Mouse (Mus musculus): Measurements from ENCODE around the gene Sbno1. TPM values are rescaled to one million over a fixed set of nuclear protein-coding genes. Genes with fewer than 3 reads are reported as not detected.

Sbno1 gene
- polyA plus RNA-seq, 1 experiment from 2014 or later, result 83.7 TPM

DNA sequence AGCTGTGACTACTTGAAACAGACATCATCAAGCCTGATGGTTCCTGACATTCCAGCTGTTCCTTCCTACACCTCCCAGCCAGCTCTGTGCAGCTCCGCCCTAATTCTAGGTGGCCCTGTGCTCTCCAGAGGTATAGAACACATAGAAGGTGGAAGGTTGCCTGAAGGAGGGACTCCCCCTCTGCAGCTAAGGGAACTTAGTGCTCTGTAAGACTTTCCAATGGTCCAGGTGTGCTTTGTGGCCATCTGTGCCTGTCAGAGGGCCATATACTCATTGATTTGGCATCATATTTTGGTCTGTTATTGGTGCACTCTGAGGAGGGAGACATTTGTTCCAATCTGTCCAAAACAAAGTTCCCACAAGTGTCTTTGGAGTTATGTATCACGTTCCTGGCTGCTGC is 7.2 kb upstream of the Sbno1 start:
- no peaks in the 10 kb centered on the region for H3K27me3 ChIP-seq (replicated peaks; ENCODE audit: control insufficient read depth, insufficient read depth, low read length)
- H3K9me3 ChIP-seq (ENCODE audit: control insufficient read depth, low read length), result no peaks in the 10 kb centered on the region
- H3K27ac ChIP-seq (ENCODE audit: low read length), result no peak overlapping the region
- no peak for ATAC-seq
- no peak overlapping the region for H3K9ac ChIP-seq (ENCODE audit: low read depth, low read length)
- WGBS, result 74% methylated on average over 2 of the region's 2 CpGs
- no peaks in the 10 kb centered on the region for H3K4me1 ChIP-seq (ENCODE audit: control insufficient read depth, insufficient read depth, low read length)
- H3K36me3 ChIP-seq (ENCODE audit: control insufficient read depth, insufficient read depth, low read length), result no peaks in the 10 kb centered on the region
- H3K4me2 ChIP-seq (ENCODE audit: low read depth, low read length), result no peak overlapping the region
- no peak overlapping the region for H3K4me3 ChIP-seq (ENCODE audit: low read length)

DNA sequence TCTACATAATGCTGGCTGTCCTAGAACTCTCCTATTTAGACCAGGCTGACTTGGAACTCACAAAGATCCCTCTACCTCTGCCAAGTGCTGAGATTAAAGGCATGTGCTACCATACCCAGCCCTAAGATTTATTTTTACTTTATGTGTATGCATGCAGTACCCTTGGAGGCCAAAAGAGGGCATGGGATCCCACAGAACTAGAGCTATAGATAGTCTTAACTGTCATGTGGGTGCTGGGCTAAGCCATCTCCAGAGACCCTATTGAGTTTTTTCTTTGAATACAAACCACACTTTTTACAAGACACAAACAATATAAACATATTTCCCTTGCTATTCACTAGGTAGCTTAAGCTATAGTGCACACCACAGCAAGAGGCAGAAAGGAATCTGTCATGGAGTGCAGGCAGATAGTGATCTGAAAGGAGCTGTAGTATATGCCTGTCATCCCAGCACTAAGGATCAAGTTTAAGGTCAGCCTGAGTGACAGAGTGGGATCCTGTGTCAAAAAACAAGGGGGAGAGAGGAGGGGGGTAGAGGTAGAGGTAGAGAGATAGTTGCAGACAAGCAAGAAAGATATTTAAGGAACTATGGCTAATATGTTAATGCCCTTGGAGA is 6.7 kb upstream of the Sbno1 start:
- ATAC-seq, result peak; percentile 68
- Histone ChIP-seq H3K36me3 (ENCODE audit: control insufficient read depth, insufficient read depth, low read length) (no peaks in the 10 kb centered on the region), H3K9me3 (ENCODE audit: control insufficient read depth, low read length) (no peaks in the 10 kb centered on the region), H3K9ac (ENCODE audit: low read depth, low read length) (no peak overlapping the region), H3K27me3 (replicated peaks; ENCODE audit: control insufficient read depth, insufficient read depth, low read length) (no peaks in the 10 kb centered on the region), H3K27ac (ENCODE audit: low read length) (no peak overlapping the region), H3K4me1 (ENCODE audit: control insufficient read depth, insufficient read depth, low read length) (no peaks in the 10 kb centered on the region), H3K4me2 (ENCODE audit: low read depth, low read length) (no peak overlapping the region), H3K4me3 (ENCODE audit: low read length) (no peak overlapping the region)

DNA sequence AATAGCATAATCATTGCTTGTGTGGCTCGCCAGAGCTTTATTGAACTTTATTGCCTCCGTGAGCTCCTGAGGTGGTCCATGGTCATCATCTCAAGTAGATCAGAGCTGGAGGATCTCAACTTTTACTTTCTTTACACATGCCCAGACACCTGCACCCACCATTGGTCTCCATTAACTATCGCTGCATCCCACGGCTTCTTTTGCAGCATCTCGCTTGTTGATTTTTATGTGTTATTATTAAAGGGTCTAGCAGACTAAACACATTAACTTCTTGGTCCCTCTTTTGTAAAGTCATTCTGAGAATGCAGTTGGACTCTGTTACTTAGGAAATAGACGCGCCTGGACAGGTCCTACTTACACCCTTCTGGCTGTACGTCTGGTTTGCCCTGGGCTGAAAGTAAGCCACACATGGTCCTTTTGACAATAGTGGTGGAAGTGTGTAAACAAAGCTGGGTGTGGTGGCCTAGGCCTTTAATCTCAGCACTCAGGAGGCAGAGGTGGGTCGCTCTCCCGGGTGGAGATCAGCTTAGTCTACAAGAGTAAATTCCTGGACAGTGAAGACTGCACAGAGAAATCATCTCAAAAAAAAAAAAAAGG is 772 bp upstream of the Sbno1 start:
- WGBS, result 81% methylated on average over 10 of the region's 10 CpGs
- H3K36me3 ChIP-seq (ENCODE audit: control insufficient read depth, insufficient read depth, low read length), result no peaks in the 10 kb centered on the region
- no peak for ATAC-seq
- no peak overlapping the region for H3K9ac ChIP-seq (ENCODE audit: low read depth, low read length)
- H3K27ac ChIP-seq (ENCODE audit: low read length), result peak overlapping the region; percentile 3; the same call in 1 of the 2 replicates
- no peaks in the 10 kb centered on the region for H3K9me3 ChIP-seq (ENCODE audit: control insufficient read depth, low read length)
- peak overlapping the region; percentile 96 for H3K4me3 ChIP-seq (ENCODE audit: low read length)
- peaks cover 5% of the 10 kb centered on the region; the same call in 1 of the 2 replicates for H3K4me1 ChIP-seq (ENCODE audit: control insufficient read depth, insufficient read depth, low read length)
- no peaks in the 10 kb centered on the region for H3K27me3 ChIP-seq (replicated peaks; ENCODE audit: control insufficient read depth, insufficient read depth, low read length)
- peak overlapping the region; percentile 53 for H3K4me2 ChIP-seq (ENCODE audit: low read depth, low read length)

DNA sequence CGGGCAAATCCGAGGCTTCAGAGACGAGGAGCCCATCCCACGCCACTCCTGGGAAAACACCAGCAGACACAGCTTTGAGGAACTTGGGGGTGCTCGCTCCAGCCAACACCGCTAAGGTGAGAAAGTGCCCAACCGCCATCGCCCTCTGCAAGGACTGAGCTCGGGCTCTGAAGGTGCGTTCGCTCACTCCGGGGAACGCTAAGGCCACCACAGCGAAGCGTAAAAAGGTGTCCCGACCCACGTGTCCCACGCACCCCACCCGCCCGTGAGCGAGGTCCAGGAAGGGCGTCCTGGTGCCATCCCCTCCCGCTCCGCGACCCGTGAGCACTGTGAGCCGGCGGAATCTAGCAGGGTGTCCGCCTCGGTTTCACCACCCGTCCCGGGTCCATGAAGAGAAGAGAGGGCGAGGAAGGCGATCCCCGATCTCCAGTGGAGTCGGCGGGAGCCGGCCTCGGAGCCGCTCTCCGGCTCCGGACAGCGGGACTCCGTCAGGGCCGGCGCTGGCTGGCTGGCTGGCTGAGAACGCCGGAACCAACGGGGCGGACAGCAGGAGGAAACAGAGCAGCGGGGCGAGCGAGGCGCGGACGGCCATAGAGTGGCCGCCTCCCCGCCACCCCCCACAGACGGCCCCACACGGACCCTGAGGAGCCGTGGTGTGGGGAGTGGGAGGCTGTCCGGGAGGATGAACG is 934 bp downstream of the Sbno1 start:
- under 1% methylated on average over 63 of the region's 63 CpGs for WGBS
- Histone ChIP-seq H3K27ac (ENCODE audit: low read length) (peak overlapping the region; percentile 88), H3K36me3 (ENCODE audit: control insufficient read depth, insufficient read depth, low read length) (no peaks in the 10 kb centered on the region), H3K4me2 (ENCODE audit: low read depth, low read length) (peak overlapping the region; percentile 87), H3K4me3 (ENCODE audit: low read length) (peak overlapping the region; percentile 96), H3K27me3 (replicated peaks; ENCODE audit: control insufficient read depth, insufficient read depth, low read length) (no peaks in the 10 kb centered on the region), H3K4me1 (ENCODE audit: control insufficient read depth, insufficient read depth, low read length) (peaks cover 5% of the 10 kb centered on the region; the same call in 1 of the 2 replicates), H3K9me3 (ENCODE audit: control insufficient read depth, low read length) (no peaks in the 10 kb centered on the region), H3K9ac (ENCODE audit: low read depth, low read length) (peak overlapping the region; percentile 94)
- ATAC-seq, result peak; percentile 54

DNA sequence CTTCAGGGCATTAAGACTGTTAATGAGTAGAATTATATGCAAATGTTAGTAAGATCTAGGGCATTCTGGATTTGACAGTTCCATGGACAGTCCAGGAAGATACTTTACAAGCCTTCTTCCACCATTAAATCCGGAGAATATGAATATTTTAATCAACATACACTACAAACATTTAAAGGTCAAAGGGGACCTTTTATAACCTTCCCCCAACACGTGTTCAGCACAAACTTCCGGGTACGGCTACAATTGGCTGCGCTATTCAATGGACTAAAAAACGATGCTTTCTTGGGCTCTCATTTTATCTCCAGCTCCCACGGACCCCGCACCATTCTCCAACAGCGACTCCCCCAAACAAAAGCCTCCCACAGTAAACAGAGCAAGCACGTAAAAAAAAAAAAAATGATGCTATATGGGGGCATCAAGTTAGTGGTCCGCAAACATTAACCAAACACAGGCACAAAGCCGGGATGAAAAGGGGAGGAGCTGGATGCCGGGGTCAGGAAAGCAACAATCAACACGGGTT is 1.5 kb downstream of the Sbno1 start:
- H3K27me3 ChIP-seq (replicated peaks; ENCODE audit: control insufficient read depth, insufficient read depth, low read length), result no peaks in the 10 kb centered on the region
- no peaks in the 10 kb centered on the region for H3K9me3 ChIP-seq (ENCODE audit: control insufficient read depth, low read length)
- no peaks in the 10 kb centered on the region for H3K36me3 ChIP-seq (ENCODE audit: control insufficient read depth, insufficient read depth, low read length)
- H3K4me2 ChIP-seq (ENCODE audit: low read depth, low read length), result peak overlapping the region; percentile 87
- peaks cover 5% of the 10 kb centered on the region; the same call in 1 of the 2 replicates for H3K4me1 ChIP-seq (ENCODE audit: control insufficient read depth, insufficient read depth, low read length)
- peak overlapping the region; percentile 96 for H3K4me3 ChIP-seq (ENCODE audit: low read length)
- H3K27ac ChIP-seq (ENCODE audit: low read length), result peak overlapping the region; percentile 88
- H3K9ac ChIP-seq (ENCODE audit: low read depth, low read length), result peak overlapping the region; percentile 94
- no peak for ATAC-seq
- 1% methylated on average over 14 of the region's 14 CpGs for WGBS

DNA sequence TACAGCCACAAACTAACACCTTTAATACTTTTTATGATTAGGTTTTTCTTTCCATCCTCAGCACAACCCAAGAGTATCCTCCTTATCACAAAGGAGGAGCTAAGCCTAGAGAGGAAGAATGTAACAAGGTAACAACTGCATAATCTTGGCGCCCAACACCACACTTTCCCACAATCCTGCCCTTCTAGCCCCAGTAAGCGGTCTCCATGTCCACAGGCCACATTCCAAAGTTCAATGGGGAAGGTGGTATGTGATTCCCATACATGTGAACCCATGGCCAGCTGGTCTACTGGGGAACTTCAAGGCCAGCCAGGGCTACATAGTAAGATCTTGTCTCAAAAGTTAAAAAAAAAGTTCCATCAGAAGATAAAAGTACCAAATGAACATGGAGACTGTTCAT is 4.0 kb downstream of the Sbno1 start:
- Histone ChIP-seq H3K27me3 (replicated peaks; ENCODE audit: control insufficient read depth, insufficient read depth, low read length) (no peaks in the 10 kb centered on the region), H3K4me1 (ENCODE audit: control insufficient read depth, insufficient read depth, low read length) (peaks cover 5% of the 10 kb centered on the region; the same call in 1 of the 2 replicates), H3K4me3 (ENCODE audit: low read length) (no peak overlapping the region), H3K27ac (ENCODE audit: low read length) (no peak overlapping the region), H3K9me3 (ENCODE audit: control insufficient read depth, low read length) (no peaks in the 10 kb centered on the region), H3K36me3 (ENCODE audit: control insufficient read depth, insufficient read depth, low read length) (no peaks in the 10 kb centered on the region; the same call in 1 of the 2 replicates), H3K4me2 (ENCODE audit: low read depth, low read length) (no peak overlapping the region), H3K9ac (ENCODE audit: low read depth, low read length) (no peak overlapping the region)
- 83% methylated on average over 2 of the region's 2 CpGs for WGBS
- no peak for ATAC-seq

DNA sequence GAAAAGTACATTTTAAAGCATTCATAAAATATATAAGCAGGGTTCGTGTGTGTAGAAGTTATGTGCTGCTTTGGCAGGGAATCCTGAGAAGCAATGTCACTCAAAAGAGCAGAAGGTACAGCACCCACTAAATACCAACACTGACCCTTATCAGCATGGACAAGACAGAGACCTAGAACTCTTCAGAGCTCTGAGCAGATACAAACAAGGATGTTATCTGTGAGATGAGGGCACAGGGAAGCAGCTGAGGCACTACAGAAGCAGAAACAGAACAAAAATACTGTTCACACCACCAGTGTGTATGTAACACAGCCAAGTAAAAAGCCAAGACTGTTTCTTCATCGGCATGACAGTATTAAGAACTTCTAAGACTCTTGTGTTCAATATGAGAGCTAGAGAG is 6.9 kb downstream of the Sbno1 start:
- H3K27me3 ChIP-seq (replicated peaks; ENCODE audit: control insufficient read depth, insufficient read depth, low read length), result no peaks in the 10 kb centered on the region
- no peaks in the 10 kb centered on the region for H3K9me3 ChIP-seq (ENCODE audit: control insufficient read depth, low read length)
- H3K36me3 ChIP-seq (ENCODE audit: control insufficient read depth, insufficient read depth, low read length), result no peaks in the 10 kb centered on the region; the same call in 1 of the 2 replicates
- no peaks in the 10 kb centered on the region for H3K4me1 ChIP-seq (ENCODE audit: control insufficient read depth, insufficient read depth, low read length)
- H3K27ac ChIP-seq (ENCODE audit: low read length), result no peak overlapping the region
- no peak for ATAC-seq
- no peak overlapping the region for H3K4me2 ChIP-seq (ENCODE audit: low read depth, low read length)
- no peak overlapping the region for H3K9ac ChIP-seq (ENCODE audit: low read depth, low read length)
- H3K4me3 ChIP-seq (ENCODE audit: low read length), result no peak overlapping the region
- 87% methylated on average over 2 of the region's 2 CpGs for WGBS

DNA sequence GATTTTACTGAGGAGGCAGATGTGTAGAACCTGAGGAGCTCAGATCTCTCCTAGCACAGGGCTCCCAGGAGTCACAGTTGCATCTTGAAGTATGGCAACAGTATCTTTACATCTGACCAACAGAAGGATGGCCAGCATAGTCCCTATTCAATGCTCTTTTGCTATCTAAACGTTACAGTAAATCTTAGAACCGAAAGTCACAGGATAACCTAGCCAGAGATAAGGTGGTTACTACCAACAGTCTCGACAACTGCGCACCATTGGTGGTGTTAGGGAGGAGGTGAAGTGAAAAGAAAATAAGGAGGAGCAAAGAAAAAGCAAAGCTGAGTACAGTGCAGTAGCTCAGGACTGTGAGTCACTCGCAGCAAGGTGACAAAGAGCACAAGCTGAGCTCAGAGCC is 13.6 kb downstream of the Sbno1 start:
- no peak for ATAC-seq
- H3K4me2 ChIP-seq (ENCODE audit: low read depth, low read length), result no peak overlapping the region
- no peak overlapping the region for H3K27ac ChIP-seq (ENCODE audit: low read length)
- no peak overlapping the region for H3K4me3 ChIP-seq (ENCODE audit: low read length)
- peaks cover 2% of the 10 kb centered on the region; the same call in 1 of the 2 replicates for H3K36me3 ChIP-seq (ENCODE audit: control insufficient read depth, insufficient read depth, low read length)
- H3K9ac ChIP-seq (ENCODE audit: low read depth, low read length), result no peak overlapping the region
- H3K27me3 ChIP-seq (replicated peaks; ENCODE audit: control insufficient read depth, insufficient read depth, low read length), result no peaks in the 10 kb centered on the region
- WGBS, result 89% methylated on average over 5 of the region's 5 CpGs
- H3K9me3 ChIP-seq (ENCODE audit: control insufficient read depth, low read length), result no peaks in the 10 kb centered on the region
- H3K4me1 ChIP-seq (ENCODE audit: control insufficient read depth, insufficient read depth, low read length), result no peaks in the 10 kb centered on the region

DNA sequence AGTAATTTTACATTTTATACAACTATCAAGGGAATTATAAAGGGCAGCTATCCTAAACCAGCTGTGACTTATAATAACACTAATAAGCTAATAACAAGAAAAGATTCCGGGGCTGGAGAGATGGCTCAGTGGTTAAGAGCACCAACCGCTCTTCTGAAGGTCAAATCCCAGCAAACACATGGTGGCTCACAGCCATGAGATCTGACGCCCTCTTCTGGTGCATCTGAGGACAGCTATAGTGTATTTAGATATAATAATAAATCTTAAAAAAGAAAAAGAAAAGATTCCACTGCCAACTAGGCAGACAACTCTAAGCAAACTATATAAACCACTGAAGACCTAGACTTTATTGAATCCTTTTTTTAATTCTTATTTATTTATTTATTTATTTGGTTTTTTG is 15.0 kb downstream of the Sbno1 start:
- Histone ChIP-seq H3K9me3 (ENCODE audit: control insufficient read depth, low read length) (no peaks in the 10 kb centered on the region), H3K27me3 (replicated peaks; ENCODE audit: control insufficient read depth, insufficient read depth, low read length) (no peaks in the 10 kb centered on the region), H3K9ac (ENCODE audit: low read depth, low read length) (no peak overlapping the region), H3K4me2 (ENCODE audit: low read depth, low read length) (no peak overlapping the region), H3K4me3 (ENCODE audit: low read length) (no peak overlapping the region), H3K27ac (ENCODE audit: low read length) (no peak overlapping the region), H3K4me1 (ENCODE audit: control insufficient read depth, insufficient read depth, low read length) (no peaks in the 10 kb centered on the region), H3K36me3 (ENCODE audit: control insufficient read depth, insufficient read depth, low read length) (peaks cover 2% of the 10 kb centered on the region; the same call in 1 of the 2 replicates)
- ATAC-seq, result no peak
- 79% methylated on average over 3 of the region's 3 CpGs for WGBS
